Mouse (Mus musculus) neural tube, embryonic 12.5 days (tissue): ENCODE results near the gene Hcrtr2. TPM values are rescaled to one million over a fixed set of nuclear protein-coding genes. Genes with fewer than 3 reads are reported as not detected.
A peak's percentile ranks its signal among the peaks of the same experiment; 100 is the strongest.

Experiments used
- ATAC-seq: fragments of 200-750 bp; cut with Nextera tagmentation; 2 replicates; pipeline ENCODE4 v1.8.0; 2017; ENCODE audit warnings: low read depth, mild to moderate bottlenecking, moderate TSS enrichment, moderate library complexity; ENCODE audit not compliant: low FRiP score
- H3K27ac ChIP-seq: fragments of 300-500 bp; sonication (generic); 2 replicates; pipeline ENCODE4 v1.5.1; 2016
- H3K27me3 ChIP-seq: fragments of 300-500 bp; sonication (generic); replicated peaks from 2 replicates; pipeline ENCODE4 v1.6.1; 2016; ENCODE audit warnings: mild to moderate bottlenecking
- H3K36me3 ChIP-seq: fragments of 300-500 bp; sonication (generic); 2 replicates; pipeline ENCODE4 v1.6.1; 2016; ENCODE audit warnings: mild to moderate bottlenecking
- H3K4me1 ChIP-seq: fragments of 300-500 bp; sonication (generic); 2 replicates; pipeline ENCODE4 v1.6.1; 2016
- H3K4me2 ChIP-seq: fragments of 300-500 bp; sonication (generic); replicated peaks from 2 replicates; pipeline ENCODE4 v1.6.1; 2016; ENCODE audit warnings: mild to moderate bottlenecking
- H3K4me3 ChIP-seq: fragments of 300-500 bp; sonication (generic); 2 replicates; pipeline ENCODE4 v1.5.1; 2016
- H3K9ac ChIP-seq: fragments of 300-500 bp; sonication (generic); 2 replicates; pipeline ENCODE4 v1.6.1; 2016; ENCODE audit warnings: mild to moderate bottlenecking
- H3K9me3 ChIP-seq: fragments of 300-500 bp; sonication (generic); 2 replicates; pipeline ENCODE4 v1.6.1; 2016; ENCODE audit warnings: mild to moderate bottlenecking
- WGBS: fragments of 180-500 bp; shearing (Covaris S2); methylation state at CpG from one replicate; pipeline ENCODE4 v1.1.7; 2016; 5-methylcytosine and 5-hydroxymethylcytosine counted together
- polyA plus RNA-seq: library from polyadenylated mRNA; unstranded; fragments of >200 nt; fragmentation: Nextera tagmentation; extraction: Ambion mirVana; gene quantifications from 2 replicates; pipeline ENCODE4 v1.2.1, GENCODE M21; 2016

Gene Hcrtr2
- polyA plus RNA-seq, 1 experiment from 2014 or later = 1.3 TPM

- no peaks in the 10 kb centered on the region for H3K27me3 ChIP-seq
- no peak for ATAC-seq
- no peak overlapping the region for H3K9ac ChIP-seq
- H3K9me3 ChIP-seq = no peaks in the 10 kb centered on the region
- no peak overlapping the region for H3K4me3 ChIP-seq
- H3K27ac ChIP-seq = no peak overlapping the region
- H3K4me2 ChIP-seq = no peak overlapping the region
- no peaks in the 10 kb centered on the region for H3K36me3 ChIP-seq
- no peaks in the 10 kb centered on the region for H3K4me1 ChIP-seq
Measured at GRCm38 (mm10) chr9:76313921-76314320, 9.7 kb downstream of the Hcrtr2 start.

GRCm38 (mm10) chr9:76312221-76312620 is 11.4 kb downstream of the Hcrtr2 start:
- Histone ChIP-seq H3K27me3 (no peaks in the 10 kb centered on the region), H3K4me3 (no peak overlapping the region), H3K4me1 (no peaks in the 10 kb centered on the region), H3K9me3 (no peaks in the 10 kb centered on the region), H3K9ac (no peak overlapping the region), H3K27ac (no peak overlapping the region), H3K36me3 (no peaks in the 10 kb centered on the region), H3K4me2 (no peak overlapping the region)
- ATAC-seq = no peak
- WGBS = 79% methylated on average over 1 of the region's 1 CpGs

- Histone ChIP-seq H3K27me3 (no peaks in the 10 kb centered on the region), H3K4me2 (no peak overlapping the region), H3K36me3 (no peaks in the 10 kb centered on the region), H3K4me3 (no peak overlapping the region), H3K9ac (no peak overlapping the region), H3K4me1 (no peaks in the 10 kb centered on the region), H3K27ac (no peak overlapping the region), H3K9me3 (no peaks in the 10 kb centered on the region)
- ATAC-seq = no peak
- WGBS = 77% methylated on average over 5 of the region's 5 CpGs
Measured at GRCm38 (mm10) chr9:76291384-76291783, 32.3 kb downstream of the Hcrtr2 start.

- H3K4me2 ChIP-seq = no peak overlapping the region
- H3K4me1 ChIP-seq = no peaks in the 10 kb centered on the region
- H3K27me3 ChIP-seq = no peaks in the 10 kb centered on the region
- H3K36me3 ChIP-seq = no peaks in the 10 kb centered on the region
- H3K9ac ChIP-seq = no peak overlapping the region
- H3K27ac ChIP-seq = no peak overlapping the region
- no peaks in the 10 kb centered on the region for H3K9me3 ChIP-seq
- H3K4me3 ChIP-seq = no peak overlapping the region
- no peak for ATAC-seq
Measured at GRCm38 (mm10) chr9:76270886-76271285, 52.8 kb downstream of the Hcrtr2 start.

GRCm38 (mm10) chr9:76257731-76258130 is 65.9 kb downstream of the Hcrtr2 start:
- no peaks in the 10 kb centered on the region for H3K9me3 ChIP-seq
- ATAC-seq = no peak
- H3K27ac ChIP-seq = no peak overlapping the region
- no peaks in the 10 kb centered on the region for H3K36me3 ChIP-seq
- WGBS = 85% methylated on average over 5 of the region's 5 CpGs
- no peaks in the 10 kb centered on the region for H3K27me3 ChIP-seq
- no peak overlapping the region for H3K4me3 ChIP-seq
- H3K9ac ChIP-seq = no peak overlapping the region
- no peaks in the 10 kb centered on the region for H3K4me1 ChIP-seq
- no peak overlapping the region for H3K4me2 ChIP-seq

- Histone ChIP-seq H3K9me3 (no peaks in the 10 kb centered on the region), H3K27ac (no peak overlapping the region), H3K36me3 (no peaks in the 10 kb centered on the region), H3K4me1 (no peaks in the 10 kb centered on the region), H3K9ac (no peak overlapping the region), H3K4me3 (no peak overlapping the region), H3K27me3 (no peaks in the 10 kb centered on the region), H3K4me2 (no peak overlapping the region)
- no peak for ATAC-seq
- 87% methylated on average over 7 of the region's 7 CpGs for WGBS
Measured at GRCm38 (mm10) chr9:76252544-76252943, 71.1 kb downstream of the Hcrtr2 start.

- Histone ChIP-seq H3K27ac (no peak overlapping the region), H3K4me1 (no peaks in the 10 kb centered on the region), H3K27me3 (no peaks in the 10 kb centered on the region), H3K36me3 (no peaks in the 10 kb centered on the region), H3K4me3 (no peak overlapping the region), H3K9me3 (no peaks in the 10 kb centered on the region), H3K9ac (no peak overlapping the region), H3K4me2 (no peak overlapping the region)
- no peak for ATAC-seq
- whole genome bisulfite sequencing = 95% methylated on average over 4 of the region's 4 CpGs
Measured at GRCm38 (mm10) chr9:76252109-76252508, 71.5 kb downstream of the Hcrtr2 start.

GRCm38 (mm10) chr9:76242322-76242721 is 81.3 kb downstream of the Hcrtr2 start:
- Histone ChIP-seq H3K36me3 (no peaks in the 10 kb centered on the region), H3K4me3 (no peak overlapping the region), H3K9me3 (no peaks in the 10 kb centered on the region), H3K4me2 (no peak overlapping the region), H3K9ac (no peak overlapping the region), H3K27me3 (no peaks in the 10 kb centered on the region), H3K4me1 (no peaks in the 10 kb centered on the region), H3K27ac (no peak overlapping the region)
- no peak for ATAC-seq
- 28% methylated on average over 1 of the region's 1 CpGs for WGBS

GRCm38 (mm10) chr9:76237946-76238345 is 85.7 kb downstream of the Hcrtr2 start:
- Histone ChIP-seq H3K36me3 (no peaks in the 10 kb centered on the region), H3K9ac (no peak overlapping the region), H3K9me3 (no peaks in the 10 kb centered on the region), H3K4me3 (no peak overlapping the region), H3K4me2 (no peak overlapping the region), H3K27me3 (no peaks in the 10 kb centered on the region), H3K27ac (no peak overlapping the region), H3K4me1 (no peaks in the 10 kb centered on the region)
- 88% methylated on average over 5 of the region's 5 CpGs for WGBS
- no peak for ATAC-seq

GRCm38 (mm10) chr9:76237243-76237642 is 86.4 kb downstream of the Hcrtr2 start:
- H3K4me2 ChIP-seq = no peak overlapping the region
- H3K4me1 ChIP-seq = no peaks in the 10 kb centered on the region
- H3K9ac ChIP-seq = no peak overlapping the region
- no peaks in the 10 kb centered on the region for H3K36me3 ChIP-seq
- no peak for ATAC-seq
- H3K27me3 ChIP-seq = no peaks in the 10 kb centered on the region
- H3K9me3 ChIP-seq = no peaks in the 10 kb centered on the region
- no peak overlapping the region for H3K27ac ChIP-seq
- 62% methylated on average over 12 of the region's 12 CpGs for WGBS
- no peak overlapping the region for H3K4me3 ChIP-seq

- no peak overlapping the region for H3K27ac ChIP-seq
- H3K4me2 ChIP-seq = peak overlapping the region; percentile 66
- no peaks in the 10 kb centered on the region for H3K27me3 ChIP-seq
- H3K4me3 ChIP-seq = 0 out of 2 replicates have a peak overlapping the region, but pooled peaks have one; percentile 30
- no peak overlapping the region for H3K9ac ChIP-seq
- WGBS = 2% methylated on average over 7 of the region's 7 CpGs
- peak; percentile 81 for ATAC-seq
- no peaks in the 10 kb centered on the region for H3K36me3 ChIP-seq
- H3K9me3 ChIP-seq = no peaks in the 10 kb centered on the region
- H3K4me1 ChIP-seq = no peaks in the 10 kb centered on the region
Measured at GRCm38 (mm10) chr9:76236626-76237025, 87.0 kb downstream of the Hcrtr2 start.

GRCm38 (mm10) chr9:76235945-76236503 is 87.6 kb downstream of the Hcrtr2 start:
- ATAC-seq = peak; percentile 85
- 6% methylated on average over 14 of the region's 14 CpGs for WGBS
- H3K36me3 ChIP-seq = no peaks in the 10 kb centered on the region
- H3K9me3 ChIP-seq = no peaks in the 10 kb centered on the region
- H3K4me3 ChIP-seq = peak overlapping the region; percentile 30
- H3K4me2 ChIP-seq = peak overlapping the region; percentile 66
- no peaks in the 10 kb centered on the region for H3K4me1 ChIP-seq
- no peak overlapping the region for H3K27ac ChIP-seq
- H3K9ac ChIP-seq = no peak overlapping the region
- H3K27me3 ChIP-seq = no peaks in the 10 kb centered on the region

- H3K27me3 ChIP-seq = no peaks in the 10 kb centered on the region
- 37% methylated on average over 7 of the region's 7 CpGs for WGBS
- H3K4me3 ChIP-seq = no peak overlapping the region
- H3K27ac ChIP-seq = no peak overlapping the region
- ATAC-seq = no peak
- no peaks in the 10 kb centered on the region for H3K36me3 ChIP-seq
- H3K9me3 ChIP-seq = no peaks in the 10 kb centered on the region
- no peak overlapping the region for H3K4me2 ChIP-seq
- H3K4me1 ChIP-seq = no peaks in the 10 kb centered on the region
- H3K9ac ChIP-seq = no peak overlapping the region
Measured at GRCm38 (mm10) chr9:76234899-76235298, 88.8 kb downstream of the Hcrtr2 start.
